Mouse (Mus musculus): Measurements from ENCODE around the gene Haao.
A peak's percentile ranks its signal among the peaks of the same experiment; 100 is the strongest.

Haao gene

DNA sequence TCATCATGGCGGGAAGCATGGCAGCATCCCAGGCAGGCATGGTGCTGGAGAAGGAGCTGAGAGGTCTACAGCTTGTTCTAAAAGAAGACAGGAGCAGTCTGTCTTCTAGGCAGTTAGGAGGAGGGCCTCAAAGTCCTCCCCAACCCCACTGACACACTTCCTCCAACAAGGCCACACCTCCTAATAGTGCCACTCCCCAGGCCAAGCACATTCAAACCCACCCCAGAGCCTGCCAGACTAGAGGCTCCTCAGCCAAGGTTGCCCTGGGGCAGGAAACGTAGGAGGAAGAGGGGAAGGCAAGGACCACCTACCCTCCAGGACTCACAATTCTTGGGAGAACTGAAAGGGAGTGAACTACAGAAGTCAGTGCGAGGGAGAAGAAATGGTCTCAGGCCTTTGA is at the start of gene Haao:
TSS of gene Haao (minus strand) at position 149 of the 400 bp plus-strand sequence.
- peak; percentile 62 to 71 for DNase-seq

DNA sequence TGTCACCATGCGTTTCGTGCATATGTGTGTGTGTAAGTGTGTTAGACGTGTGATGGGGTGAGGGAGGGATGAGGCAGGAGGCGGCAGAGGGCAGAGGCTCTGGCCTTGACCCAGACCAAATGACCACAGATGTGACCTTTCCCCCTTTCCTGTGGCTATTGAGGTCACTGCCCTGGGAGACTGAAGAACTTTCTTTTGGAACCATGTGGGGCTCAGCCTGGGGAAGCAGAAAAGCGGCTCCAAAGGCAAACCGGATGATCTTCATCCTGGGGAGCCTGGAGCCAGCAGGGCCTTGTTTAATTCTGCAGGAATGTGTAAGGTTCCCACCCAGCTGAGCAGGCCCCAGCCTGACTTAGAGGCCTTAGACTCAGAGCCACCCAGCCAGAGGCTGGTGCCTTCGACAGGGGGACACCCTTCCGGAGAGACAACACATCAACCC is 49.6 kb upstream of the Haao start:
- no peak for DNase-seq

DNA sequence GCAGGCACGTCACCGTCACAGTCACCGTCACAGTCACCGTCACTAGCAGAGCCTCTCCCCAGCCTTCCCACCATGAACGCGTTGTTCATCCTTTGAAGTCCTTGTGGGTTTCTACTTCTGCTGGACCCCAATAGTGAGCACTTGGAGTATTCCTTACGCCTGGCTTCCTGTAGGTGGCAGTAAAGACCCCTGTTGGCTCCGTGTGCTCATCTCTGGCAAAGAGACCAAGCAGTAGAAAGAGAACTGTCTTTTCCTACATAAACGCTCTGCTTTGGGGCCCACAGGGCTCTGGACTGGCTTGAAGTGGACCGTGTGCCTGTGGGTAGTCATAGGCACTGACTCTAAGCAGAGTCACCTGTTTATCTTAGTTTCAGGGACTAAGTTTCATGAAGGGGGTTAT is 49.0 kb upstream of the Haao start:
- DNase-seq = no peak

DNA sequence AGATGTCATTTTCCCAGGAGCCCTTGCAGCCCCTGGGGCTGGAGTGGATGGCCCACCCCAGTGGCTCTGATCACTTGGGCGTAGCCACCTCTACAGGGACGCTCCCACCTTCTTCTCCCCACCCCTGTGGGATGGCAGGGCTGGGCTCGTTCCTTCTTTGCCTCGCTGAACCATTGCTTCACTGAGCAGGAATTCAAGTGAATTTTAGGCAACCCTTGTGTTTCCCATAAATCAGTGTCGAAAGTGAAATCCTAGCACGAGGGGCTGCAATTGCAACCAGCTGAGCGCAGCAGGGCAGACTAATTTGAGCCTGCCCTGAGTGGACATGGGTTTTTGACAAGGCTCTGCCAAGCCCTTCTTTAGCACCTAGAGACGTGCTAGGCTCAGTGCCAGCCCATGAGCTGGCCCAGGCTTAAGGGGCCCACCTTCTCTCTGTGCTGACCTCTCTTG is 47.6 kb upstream of the Haao start:
- DNase-seq = no peak

DNA sequence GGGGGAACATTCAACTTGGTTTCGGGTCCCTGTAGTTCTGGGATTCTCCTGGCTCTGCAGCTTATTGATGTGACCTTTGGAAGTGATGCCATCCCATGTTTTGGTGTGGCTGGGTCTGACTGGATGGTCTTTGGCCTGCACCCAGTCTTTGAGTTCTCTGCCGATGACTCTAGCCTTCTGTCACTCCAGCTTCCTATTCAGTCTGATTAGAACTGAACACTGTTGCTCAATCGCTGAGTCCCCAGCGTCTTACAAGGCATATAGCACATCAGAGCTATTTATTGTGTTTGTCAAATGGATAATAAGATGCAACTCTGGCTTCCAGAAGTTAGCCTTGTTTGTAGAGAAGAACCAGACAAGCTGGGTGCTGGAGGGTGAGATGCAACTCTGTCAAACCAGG is 45.4 kb upstream of the Haao start:
- DNase-seq = no peak

DNA sequence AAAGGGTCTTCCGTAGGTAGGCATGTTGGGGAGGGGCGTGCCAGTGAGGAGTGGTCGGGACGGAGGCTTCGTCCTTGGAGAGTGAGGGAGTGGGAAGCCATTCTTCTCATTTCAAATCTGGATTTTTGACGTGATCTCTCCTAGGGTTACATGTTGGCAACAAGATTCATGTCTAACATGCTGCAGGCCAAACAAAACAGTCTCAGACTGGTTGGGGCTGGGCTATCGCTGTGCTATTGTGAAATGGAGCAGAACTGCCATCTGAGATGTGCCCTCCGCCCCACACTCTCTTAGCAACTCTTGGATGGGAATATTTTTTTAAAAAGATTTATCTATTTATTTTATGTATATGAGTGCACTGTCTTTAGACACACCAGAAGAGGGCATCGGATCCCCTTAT is 44.1 kb upstream of the Haao start:
- no peak for DNase-seq

DNA sequence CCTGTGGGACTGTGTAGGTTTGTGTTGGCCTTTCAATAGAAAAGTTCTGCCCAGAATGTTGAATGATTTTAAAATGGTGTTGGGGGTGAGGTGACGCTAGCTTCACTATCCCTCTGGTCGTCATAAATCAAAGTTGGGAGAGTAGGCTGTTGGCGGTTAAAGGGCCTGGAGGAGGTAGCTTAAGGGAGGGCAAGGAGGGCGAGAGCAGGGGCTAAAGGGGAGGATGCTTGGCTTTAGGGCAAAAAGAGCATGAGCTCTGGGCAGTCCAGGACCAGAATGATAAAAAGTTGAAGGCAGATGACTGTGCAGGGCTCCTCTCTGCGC is 42.6 kb upstream of the Haao start:
- DNase-seq = no peak

DNA sequence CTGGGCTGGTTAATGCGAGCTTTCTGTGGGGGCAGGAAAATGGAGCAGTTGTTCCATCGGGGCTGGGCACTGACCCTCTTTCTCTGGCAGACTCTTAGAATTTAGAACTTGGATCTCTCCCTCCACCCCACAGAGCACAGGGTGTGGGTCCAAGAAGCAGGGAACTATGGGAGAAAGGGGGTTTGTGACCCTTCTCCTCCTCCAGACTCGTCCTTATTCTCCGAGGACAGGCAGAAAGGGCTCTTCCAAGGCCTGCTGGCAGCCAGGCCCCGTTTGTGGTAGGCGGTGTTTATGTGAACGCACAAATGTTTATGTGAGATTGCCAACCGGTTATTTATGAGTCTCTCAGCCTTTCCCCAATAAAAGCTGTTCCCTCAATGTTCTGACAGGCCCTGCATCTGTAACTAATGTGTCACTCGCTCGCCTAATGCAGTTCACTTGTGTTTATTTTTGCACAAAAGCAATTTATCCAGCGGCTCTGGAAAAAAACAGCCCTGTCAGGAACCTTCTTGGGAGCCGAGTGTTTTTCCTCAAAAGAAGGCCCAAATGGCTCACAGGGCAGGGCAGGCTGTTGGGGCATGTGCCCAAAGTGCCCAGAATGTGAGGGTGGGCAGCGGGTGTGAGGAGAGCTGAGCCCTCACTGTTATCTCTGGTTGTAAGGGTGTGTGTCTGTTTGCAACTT is 42.1 kb upstream of the Haao start:
- no peak for DNase-seq

DNA sequence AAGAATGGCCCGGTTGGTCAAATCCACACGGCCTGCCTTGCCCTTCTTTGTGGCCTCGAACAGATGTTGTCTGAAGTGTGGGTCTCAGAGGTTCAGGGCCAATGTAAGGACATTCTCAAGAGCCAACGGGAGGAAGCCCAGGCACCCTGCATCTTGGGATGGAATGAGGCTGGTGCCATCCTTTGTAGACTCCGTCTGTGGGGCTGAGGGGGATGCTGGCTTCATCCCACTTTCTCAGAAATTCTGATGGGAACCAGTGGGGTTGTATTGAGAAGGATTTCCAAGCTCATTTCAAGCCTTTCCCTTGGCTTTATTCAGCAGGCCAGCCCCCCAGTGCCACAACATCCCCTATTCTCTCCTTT is 41.5 kb upstream of the Haao start:
- DNase-seq = no peak

DNA sequence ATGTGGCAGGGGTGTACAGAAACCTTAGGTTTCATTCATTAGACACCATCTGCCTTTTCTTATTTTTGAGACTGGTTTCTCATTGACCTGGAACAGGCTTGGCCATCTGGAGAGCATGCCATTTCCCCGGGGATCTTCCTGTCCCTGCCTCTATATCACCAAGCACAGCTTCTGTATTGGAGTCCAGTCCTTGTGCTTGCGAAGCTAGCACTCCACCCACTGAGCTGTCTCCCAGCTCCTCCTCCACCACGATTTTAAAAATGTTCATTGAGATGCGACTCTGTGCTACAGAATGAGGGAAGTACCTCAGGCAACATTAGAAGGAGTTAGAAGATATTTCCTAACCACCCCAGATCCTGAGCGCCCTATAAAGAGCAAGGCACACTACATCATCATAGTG is 39.5 kb upstream of the Haao start:
- no peak for DNase-seq

DNA sequence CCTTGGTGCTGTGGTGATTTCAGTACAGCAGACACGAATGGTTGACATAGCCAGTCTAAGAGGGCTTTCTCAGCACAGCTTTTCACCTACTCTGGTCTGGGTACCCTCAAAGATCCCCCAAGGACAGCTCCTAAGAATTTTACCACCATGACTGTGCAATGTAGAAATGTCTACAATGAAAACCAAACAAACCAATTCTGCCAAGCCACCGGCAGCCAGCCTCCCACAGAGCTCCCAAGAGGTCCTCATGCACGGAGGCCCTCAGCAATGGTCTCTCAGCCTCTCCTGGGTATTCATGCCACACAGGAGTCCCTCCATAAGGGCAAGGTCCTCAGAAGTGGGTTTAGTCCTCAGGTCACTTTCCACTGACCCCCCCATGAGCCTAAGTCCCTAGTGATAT is 38.6 kb upstream of the Haao start:
- DNase-seq = no peak

DNA sequence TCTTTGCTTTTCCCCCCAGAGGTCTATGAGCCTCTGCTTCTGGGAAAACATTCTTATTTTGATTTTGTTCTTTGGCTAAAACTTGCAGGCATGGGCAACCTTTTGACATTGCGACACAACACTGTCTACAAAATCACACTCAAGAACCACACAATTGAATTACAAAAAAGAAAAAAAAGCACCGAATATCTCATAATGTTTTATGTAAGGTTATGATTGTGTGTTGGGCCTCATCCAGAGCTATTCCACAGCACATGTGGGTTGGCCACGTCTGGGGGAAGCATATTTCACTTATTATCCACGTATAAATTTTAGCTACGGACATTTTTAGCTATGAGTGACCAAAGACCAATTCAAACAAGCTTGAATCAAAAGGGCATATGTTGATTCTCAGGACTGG is 38.0 kb upstream of the Haao start:
- DNase-seq = no peak

DNA sequence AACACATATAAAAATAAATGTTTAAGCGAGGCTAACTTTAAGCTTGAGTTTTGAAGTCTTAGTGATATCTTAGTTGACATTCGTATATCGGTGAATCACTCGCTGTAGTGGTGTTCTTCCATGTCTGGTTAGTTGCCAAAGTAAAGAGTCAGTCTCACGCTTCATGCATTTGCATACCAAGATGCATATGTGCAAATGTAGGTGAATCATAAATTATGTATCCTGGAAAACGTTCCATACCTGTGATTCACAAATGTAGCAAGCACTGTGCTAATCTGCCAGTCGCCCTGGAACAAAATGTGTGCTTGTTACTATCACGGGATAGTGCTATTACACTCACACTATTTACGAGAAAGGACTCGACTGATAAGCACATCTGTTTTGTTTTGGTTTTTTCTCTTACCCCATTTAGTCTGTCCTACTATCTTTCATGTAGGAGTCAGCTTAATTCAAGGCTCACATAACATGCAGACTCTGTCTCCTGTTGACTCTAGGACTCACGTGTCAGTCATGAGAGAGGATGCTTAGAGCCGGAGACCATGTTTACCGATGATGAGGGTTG is 37.3 kb upstream of the Haao start:
- DNase-seq = no peak

DNA sequence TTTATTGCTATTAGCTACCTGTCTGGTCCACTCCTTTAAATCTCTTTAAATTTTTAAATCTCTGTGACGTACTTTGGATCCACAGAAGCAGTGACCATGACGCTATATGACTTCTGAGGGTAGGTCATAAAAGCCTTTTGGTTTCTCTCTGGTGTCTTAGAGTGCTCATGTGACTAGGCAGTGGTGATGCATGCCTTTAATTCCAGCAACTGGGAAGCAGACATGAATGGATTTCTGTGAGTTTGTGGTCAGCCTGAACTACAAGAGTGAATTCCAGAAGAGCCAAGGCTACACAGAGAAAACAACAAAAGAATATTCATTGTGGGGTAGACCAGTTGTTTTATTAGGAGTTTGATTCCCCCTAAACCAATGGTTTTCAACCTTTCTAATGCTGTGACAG is 35.0 kb upstream of the Haao start:
- no peak for DNase-seq

DNA sequence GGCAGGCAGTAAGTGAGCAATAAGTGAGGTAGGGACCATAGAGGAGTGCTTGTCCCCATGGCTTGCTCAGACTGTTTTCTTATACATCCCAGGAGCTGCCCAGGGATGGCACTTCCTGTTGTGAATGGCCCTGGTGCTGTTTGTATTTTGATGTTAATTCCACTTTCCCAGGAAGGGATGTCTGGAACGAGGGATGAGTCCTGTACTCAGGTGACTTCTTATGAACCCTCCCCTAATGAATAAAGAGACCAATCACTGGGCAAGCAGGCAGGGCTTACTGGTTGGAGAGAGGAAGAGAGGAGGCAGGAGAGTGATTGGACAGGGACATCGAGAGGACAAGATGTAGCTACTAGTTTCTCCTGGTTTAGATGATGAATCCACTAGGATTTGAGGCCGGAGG is 33.3 kb upstream of the Haao start:
- no peak for DNase-seq

DNA sequence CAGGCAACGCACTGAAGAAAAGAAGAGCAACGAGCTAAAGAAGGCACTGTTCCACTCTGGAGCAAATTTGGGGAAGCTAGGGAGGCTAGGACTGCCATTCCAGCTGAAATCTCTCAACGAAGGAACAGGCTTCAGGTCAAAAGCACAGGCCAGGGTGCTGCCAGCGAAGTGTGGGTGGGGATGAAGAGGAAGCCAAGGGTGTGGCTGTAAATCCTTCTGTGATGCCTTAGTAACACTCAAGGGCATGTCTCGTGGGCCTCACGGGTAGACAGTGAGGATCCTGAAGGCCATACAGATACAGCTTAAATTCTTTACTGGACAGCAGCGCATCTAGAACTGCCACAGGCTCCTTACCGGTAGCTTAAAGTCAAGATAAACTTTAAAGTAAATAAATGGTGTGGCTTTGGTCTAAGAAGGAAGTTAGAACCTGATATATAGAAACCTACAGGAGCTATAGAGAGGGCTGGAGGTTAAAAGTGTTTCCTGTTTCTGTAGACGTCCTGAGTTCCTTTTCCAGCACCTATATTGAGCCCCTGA is 32.5 kb upstream of the Haao start:
- no peak for DNase-seq

DNA sequence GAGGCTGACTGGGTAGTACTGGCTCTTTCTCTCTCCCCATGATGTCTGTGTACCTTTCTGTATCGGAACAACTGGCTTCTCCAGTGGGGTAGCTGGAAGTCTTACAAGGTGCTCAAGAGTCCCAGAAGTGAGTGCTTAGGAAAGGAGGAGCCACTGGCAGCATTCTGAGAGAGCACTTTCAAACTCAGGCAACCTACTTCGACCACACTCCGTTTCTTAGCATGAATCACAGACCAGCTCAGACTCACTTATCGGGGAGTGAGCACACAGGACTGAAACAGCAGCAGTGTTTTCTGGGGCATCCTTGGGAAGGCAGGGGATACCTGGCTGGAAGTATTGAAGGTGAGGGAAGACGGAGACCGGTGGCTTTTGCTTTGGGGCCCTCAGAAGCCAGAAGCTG is 31.9 kb upstream of the Haao start:
- DNase-seq = no peak

DNA sequence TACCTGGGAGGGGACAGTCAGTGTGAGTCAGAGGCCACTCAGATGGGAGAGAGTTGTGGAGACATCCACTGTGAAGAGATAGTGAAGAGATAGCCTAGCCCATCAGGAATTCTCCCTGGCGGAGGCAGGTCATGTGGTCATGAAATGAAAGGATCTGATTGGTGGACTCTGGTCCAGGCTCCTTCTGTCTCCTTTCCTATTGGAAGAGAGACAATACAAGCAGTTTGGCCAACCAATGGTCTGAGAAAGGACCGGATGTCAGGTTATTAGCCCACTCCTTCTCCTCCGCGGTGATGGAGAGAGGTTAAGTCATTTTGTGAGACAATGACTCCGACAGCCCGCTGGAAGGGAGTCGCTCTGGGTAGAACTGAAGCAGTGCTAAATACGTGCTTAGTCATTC is 26.8 kb upstream of the Haao start:
- no peak for DNase-seq

DNA sequence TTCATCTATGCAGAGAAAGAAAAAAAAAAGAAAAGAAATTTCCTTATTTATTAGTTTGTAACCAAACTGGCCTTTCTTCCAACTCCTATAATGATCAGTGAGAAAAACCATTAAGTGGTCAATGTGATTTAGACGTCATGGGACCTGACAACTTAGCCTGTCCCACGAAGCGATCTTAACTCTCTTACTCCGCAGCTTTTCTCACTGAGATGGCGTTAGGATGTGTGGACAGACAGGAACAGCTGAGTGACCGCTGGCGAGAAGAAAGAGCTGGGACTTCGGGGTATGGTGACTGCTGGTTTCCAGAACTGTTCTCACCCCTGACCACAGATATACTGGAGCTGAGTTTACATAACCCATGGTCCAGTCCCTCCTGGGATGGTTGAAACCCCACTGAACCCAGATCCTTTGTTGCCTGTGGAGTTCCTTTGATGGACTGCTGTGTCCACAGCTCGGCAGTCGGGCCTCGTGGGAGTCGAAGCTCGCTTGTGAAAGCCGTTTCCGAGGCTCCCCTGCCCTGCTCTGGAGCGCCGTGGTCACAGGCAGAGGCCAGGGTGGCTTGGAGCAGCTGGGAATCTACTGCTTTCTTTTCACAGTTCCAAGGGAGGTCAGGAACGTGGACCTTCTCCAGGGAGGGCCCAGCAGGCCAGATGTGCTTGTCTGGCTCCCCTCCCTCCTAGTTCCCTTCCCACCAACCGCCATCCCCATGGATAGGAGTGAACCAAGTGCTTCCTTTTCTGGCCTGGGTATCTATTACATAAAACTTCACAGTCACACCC is 25.8 kb upstream of the Haao start:
- no peak for DNase-seq

DNA sequence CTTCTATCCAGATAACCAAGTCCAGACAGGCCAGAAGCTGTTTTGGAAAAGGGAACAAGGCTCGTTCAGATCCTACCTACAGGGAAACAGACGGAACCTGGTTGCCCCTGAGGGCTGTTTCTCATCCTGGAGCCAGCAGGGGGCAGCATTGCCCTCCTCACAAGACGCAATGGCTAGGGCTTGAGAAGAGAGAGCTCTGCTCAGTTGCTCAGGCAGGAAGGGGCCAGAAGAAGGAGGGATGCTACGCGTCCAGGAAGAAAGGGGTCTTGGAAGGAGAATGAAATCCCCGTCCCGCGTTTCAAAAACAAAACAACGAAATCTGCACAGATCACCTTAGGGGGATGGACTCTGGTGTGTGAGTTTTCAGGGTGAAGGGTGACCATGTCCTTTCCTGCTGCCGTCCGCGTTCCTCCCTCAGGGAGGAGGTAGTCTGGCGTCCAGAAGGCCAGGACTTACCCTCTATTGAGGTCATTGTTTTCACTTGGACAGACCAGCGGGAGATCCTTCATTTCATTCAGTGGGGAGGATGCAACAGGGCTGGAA is 25.1 kb upstream of the Haao start:
- DNase-seq = peak; percentile 66 to 79

DNA sequence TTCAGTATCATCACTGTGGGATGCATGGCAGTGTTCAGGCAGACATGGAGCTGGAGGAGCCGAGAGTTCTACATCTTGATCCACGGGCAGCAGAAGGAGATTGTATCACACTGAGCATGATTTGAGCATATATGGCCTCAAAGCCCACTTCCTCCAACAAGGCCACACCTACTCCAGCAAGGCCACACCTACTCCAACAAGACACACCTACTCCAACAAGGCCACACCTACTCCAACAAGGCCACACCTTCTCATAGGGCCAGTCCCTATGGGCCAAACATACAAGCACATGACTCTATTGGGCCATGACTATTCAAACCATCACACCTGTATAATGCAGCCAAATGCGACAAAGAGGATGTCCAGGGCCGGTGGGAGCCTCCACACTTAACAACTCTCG is 23.6 kb upstream of the Haao start:
- DNase-seq = no peak

DNA sequence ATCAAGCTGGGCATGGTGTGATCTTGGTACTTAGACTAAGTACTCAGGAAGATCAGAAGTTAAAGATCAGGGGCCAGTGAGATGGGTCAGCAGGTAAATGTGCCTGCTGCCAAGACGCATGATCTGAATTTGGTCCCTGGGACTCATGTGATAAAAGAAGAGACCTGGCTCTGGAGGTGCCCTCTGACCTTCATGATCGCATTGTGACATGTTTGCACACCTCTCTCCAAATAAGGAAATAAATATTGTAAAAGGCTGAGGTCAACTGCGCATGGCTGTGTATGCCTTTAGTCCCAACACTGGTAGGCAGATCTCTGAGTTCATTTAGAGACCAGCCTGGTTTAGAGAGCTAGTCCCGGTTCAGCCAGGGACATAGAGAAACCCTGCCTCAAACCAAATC is 22.6 kb upstream of the Haao start:
- no peak for DNase-seq

DNA sequence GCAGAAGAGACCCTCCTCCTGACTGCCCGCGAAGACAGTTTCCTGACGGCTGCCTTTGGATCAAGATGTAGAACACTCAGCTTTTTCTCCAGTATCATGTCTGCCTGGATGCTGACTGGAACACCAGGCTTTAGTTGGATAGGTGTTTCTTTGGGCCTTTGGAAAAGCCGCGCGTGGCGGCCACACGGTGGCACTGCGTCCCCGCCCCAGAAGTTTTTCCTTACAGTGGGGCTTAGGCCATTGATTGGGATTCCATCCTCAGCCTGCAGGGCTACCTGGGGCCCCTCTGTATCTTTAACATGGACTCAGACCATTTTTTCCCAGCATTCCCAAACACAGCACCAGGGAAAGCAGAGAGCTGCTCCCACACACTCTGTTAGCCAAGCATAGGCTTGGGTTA is 18.8 kb upstream of the Haao start:
- no peak for DNase-seq

DNA sequence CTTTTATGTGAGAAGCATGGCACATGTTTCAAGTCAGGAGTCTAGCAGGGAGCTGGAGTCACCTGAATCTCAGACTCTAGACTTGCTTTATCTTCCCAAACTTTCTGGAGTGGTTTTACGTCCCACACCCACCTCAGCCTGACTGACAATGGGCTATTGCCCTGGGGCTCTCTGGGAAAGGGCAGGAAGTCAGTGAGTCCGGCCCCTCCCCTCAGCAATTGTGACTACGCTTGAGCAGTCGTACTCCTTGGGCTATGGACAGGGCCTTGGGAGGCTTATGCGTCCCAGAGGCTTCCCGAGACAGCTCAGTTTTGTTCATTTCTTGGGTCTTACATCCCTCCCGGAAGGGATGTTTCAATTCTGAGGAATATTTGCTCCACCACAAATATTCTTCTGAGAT is 17.6 kb upstream of the Haao start:
- DNase-seq = no peak

Measured in spleen, adult 18-20 months (tissue).